Mouse (Mus musculus): ENCODE results near the gene Cdh6.

Cdh6 gene

GRCm38 (mm10) chr15:13173071-13173778 lies at the start of gene Cdh6:
Gene Cdh6 (minus strand): TSS chr15:13173675.
- in situ Hi-C loops (cut with MboI, MseI): no loop called here

GRCm38 (mm10) chr15:13219727-13220454 lies 46.4 kb upstream of the Cdh6 start:
- in situ Hi-C loops (cut with MboI, MseI): loop anchor here in 1 of 2 experiments (5.0 kb wide), 1 partner anchor 52 kb away; no protein-coding TSS in a partner anchor

- in situ Hi-C loops (cut with MboI, MseI): no loop called here
Observed at GRCm38 (mm10) chr15:13217800-13218199, 44.3 kb upstream of the Cdh6 start.

- in situ Hi-C loops (cut with MboI, MseI): no loop called here
Observed at GRCm38 (mm10) chr15:13217161-13217560, 43.7 kb upstream of the Cdh6 start.

- in situ Hi-C loops (cut with MboI, MseI): no loop called here
Observed at GRCm38 (mm10) chr15:13212956-13213355, 39.5 kb upstream of the Cdh6 start.

GRCm38 (mm10) chr15:13212027-13212685 lies 38.7 kb upstream of the Cdh6 start:
- in situ Hi-C loops (cut with MboI, MseI): no loop called here

- in situ Hi-C loops (cut with MboI, MseI): no loop called here
Observed at GRCm38 (mm10) chr15:13210186-13210585, 36.7 kb upstream of the Cdh6 start.

- in situ Hi-C loops (cut with MboI, MseI): no loop called here
Observed at GRCm38 (mm10) chr15:13208716-13209115, 35.2 kb upstream of the Cdh6 start.

GRCm38 (mm10) chr15:13196237-13196636 lies 22.8 kb upstream of the Cdh6 start:
- in situ Hi-C loops (cut with MboI, MseI): no loop called here

GRCm38 (mm10) chr15:13194048-13194447 lies 20.6 kb upstream of the Cdh6 start:
- in situ Hi-C loops (cut with MboI, MseI): no loop called here

GRCm38 (mm10) chr15:13193076-13193475 lies 19.6 kb upstream of the Cdh6 start:
- in situ Hi-C loops (cut with MboI, MseI): no loop called here

- in situ Hi-C loops (cut with MboI, MseI): no loop called here
Observed at GRCm38 (mm10) chr15:13183661-13184060, 10.2 kb upstream of the Cdh6 start.

GRCm38 (mm10) chr15:13181430-13181829 lies 8.0 kb upstream of the Cdh6 start:
- in situ Hi-C loops (cut with MboI, MseI): no loop called here

- in situ Hi-C loops (cut with MboI, MseI): no loop called here
Observed at GRCm38 (mm10) chr15:13181014-13181413, 7.5 kb upstream of the Cdh6 start.

- in situ Hi-C loops (cut with MboI, MseI): no loop called here
Observed at GRCm38 (mm10) chr15:13175978-13176377, 2.5 kb upstream of the Cdh6 start.

GRCm38 (mm10) chr15:13174618-13174980 lies 1.1 kb upstream of the Cdh6 start:
- in situ Hi-C loops (cut with MboI, MseI): no loop called here

GRCm38 (mm10) chr15:13173840-13174617 lies 554 bp upstream of the Cdh6 start:
- in situ Hi-C loops (cut with MboI, MseI): no loop called here

- in situ Hi-C loops (cut with MboI, MseI): no loop called here
Observed at GRCm38 (mm10) chr15:13172365-13173070, 957 bp downstream of the Cdh6 start.

GRCm38 (mm10) chr15:13171486-13172364 lies 1.8 kb downstream of the Cdh6 start:
- in situ Hi-C loops (cut with MboI, MseI): no loop called here

Data from T-helper 17 cell (primary cell).